Mouse (Mus musculus): ENCODE results near the gene March6. TPM values are rescaled to one million over a fixed set of nuclear protein-coding genes. Genes with fewer than 3 reads are reported as not detected.

The March6 gene
- total RNA-seq, 2 experiments from 2014 or later: 183 to 187 TPM

DNA sequence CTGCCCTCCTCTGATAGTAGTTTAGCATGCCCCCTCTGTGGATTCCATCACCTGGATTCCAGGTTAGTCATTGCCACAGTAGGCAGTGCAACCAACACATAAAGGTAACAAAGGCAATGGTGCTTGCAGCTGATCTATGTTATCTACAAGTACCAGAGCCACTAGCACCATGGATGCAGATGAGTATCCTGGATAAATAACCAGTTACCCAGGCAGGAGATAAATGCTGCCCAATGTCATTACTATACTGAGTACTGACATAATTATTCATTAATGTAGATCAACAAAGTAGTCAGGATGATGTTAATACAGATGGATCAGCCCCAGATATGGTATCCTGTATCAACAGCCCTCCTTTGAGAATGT, 19.5 kb downstream of the March6 start:
- DNase-seq: no peak

DNA sequence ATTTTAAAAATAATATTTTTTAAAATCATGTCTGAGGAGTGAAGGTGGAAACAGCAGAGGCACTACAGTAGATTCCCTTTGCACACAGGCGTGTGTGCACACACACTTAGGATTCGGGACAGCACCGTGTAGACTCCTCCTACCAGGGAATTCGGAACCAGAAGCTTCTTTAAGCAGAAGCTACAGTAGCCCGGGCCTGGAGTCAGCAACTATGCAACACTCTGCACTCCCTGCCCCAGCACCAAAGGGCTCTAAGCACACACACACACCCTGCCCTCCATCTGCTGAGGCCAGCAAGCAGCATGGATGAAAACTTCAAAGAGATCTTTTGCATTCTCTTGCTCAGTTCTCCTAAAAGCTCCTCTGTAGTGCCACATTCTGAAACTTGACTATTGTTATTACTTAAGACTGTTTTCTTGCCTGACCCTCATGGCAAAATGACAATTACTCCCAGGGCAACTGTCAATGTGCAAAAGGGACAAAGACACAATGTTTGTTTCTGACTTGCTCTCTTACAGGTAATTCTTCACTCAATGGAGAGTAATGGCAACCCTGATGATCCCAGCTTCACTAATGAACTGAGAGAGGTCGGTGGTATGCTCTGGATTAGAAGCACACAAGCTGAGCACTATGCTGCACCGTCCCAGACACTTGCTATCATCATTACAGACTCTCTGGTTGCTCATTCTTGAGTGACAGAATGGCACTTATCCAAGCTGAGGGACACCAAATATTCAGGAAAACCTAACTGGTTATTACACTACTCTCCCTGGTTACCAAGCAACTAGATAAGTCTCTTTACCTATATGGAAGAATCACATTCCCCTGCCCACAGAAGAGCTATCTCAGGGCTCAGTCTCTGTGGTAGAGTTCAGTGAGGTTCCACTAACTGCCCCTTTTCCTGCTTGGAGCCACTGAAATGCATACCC, 20.1 kb downstream of the March6 start:
- DNase-seq: no peak

DNA sequence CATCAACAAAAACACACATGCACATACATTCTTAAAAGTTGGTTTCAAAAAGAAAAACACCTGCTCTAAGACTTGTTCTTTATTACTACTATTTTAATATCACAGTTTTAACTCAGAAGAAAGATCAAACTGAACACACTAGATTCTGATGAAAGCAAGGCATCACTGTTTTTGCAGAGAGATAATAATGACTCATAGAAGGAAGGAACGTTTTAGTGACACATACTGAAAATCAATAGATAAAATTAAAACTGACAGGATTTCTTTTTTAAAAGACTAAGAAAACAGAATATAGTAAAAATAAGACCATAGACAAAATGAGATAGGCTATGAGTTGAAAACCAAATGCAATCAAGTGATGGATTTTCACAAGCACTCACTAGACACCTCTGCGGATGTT, 25.8 kb downstream of the March6 start:
- DNase-seq: no peak

DNA sequence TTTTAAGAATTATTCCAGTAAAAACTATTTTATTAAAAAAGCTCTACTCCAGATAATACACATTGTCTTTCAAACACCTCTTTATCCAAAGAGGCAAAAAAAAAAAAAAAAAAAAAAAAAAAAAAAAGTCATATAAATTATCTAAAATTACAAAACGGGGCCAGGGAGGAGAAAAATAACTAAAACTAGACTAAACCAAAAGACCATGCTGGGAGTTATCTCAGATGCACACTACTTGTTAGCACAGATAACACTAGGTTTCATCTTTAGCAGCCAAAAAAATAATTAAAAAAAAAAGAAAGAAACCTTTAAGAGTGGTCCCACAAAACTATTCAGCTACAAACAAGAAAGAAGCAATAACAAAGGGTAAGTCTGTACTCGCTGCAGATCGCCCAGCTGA, 27.4 kb downstream of the March6 start:
- no peak for DNase-seq

DNA sequence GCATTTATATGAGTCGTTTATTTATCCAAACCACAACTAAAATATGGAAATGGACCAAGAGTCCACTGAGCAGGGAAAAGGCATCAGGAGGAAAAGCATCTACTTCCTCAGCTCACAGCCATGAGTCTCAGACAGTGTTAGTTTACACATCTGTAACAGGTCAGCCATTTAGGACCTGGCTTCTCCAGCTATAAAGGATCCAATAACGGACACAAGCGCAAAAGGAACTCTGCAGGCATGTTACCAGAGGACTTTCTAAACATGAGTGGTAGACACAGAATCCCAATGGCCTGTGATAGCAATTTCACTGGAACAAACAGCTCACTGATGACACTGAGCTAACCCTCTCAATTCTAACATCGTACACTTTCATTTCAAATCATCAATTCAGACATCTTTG, 27.9 kb downstream of the March6 start:
- no peak for DNase-seq

DNA sequence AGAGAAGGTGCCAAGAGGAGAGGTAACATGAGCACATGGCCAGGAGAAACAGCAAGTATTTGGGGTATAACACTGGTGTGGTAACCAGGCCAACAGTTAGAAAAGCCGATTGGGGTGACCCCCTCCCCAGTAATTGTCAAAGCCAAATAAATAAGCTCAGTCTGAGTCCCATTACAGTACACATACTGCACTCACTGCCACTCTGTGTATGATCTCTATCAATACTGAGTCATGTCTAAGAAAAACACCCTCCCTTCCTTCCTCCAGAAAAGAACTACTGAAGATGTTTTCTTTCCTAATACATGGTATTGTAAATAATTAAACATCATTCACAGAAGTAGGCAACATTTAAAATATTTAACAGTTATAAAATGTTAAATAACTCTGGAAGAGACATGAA, 28.5 kb downstream of the March6 start:
- no peak for DNase-seq

DNA sequence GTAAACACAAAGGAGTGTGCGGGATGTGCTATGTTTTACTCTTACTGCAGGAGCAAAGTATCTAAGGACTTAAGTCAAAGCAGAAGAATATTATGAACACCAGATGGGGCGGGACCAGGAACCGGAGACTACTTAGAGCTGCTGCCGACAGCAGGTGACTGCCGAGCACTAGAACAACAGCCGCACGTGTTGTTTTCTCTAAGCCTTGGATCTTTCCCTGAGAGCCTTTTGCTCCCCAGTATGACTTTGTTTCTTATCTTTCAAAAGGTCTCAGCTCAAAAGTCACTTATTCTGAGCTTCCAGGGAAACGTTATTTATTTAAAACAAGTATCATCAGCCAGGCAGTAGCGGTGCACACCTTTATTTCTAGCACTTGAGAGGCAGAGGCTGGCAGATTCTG, 36.0 kb downstream of the March6 start:
- no peak for DNase-seq

DNA sequence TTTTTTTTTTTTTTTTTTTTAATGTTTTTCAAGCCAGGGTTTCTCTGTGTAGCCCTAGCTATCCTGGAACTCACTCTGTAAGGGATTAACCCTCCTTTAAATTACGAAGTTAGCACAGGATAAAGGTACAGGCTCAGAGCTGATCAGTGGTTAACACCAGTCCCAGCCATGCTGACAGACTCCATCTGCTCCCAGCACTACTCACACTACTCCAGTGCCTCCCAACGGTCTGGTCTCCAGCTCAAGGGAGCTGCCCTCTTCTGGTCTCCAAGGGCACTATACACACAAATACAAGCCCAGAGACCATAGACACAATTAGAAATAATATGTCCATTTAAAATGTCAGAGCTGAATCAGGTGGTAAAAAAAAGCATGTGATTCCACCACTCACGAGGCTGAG, 36.5 kb downstream of the March6 start:
- DNase-seq: no peak

DNA sequence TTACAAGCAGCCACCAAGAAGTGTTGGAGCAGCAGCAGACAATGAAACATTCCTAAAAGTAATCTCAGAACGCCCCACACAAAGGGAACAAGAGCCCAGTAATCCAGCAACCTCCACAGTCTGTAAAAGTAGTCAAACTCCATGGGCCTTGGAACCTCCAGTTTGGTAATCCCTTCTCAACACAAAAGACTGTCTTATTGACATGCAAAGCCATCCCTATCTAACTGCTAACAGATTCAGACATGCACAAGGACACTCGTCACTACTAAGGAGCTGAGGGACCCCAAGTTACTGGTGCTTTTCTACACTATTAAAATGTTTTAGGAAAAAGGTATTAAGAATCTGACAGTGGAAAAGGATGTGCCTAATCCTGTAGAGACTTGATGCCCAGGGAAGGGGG, 43.4 kb downstream of the March6 start:
- DNase-seq: no peak

DNA sequence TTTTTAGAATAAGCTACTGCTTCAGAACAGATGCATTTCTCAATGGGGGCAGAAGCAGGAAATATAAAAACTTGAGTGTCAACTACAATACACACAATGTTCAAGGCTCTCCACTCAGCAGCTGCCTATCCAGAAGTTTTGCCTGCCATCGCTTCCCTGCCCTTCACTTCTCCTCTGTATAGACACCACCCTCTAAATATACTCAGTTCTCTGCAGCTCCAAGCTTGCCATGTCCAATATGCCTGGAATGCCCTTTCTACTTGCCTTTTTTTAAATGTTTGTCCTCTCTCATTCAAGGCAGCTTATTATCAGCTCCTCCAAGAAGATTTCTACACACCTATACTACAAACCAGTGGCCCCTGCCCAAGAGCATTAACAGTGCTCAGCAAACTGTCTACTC, 54.2 kb downstream of the March6 start:
- DNase-seq: no peak

DNA sequence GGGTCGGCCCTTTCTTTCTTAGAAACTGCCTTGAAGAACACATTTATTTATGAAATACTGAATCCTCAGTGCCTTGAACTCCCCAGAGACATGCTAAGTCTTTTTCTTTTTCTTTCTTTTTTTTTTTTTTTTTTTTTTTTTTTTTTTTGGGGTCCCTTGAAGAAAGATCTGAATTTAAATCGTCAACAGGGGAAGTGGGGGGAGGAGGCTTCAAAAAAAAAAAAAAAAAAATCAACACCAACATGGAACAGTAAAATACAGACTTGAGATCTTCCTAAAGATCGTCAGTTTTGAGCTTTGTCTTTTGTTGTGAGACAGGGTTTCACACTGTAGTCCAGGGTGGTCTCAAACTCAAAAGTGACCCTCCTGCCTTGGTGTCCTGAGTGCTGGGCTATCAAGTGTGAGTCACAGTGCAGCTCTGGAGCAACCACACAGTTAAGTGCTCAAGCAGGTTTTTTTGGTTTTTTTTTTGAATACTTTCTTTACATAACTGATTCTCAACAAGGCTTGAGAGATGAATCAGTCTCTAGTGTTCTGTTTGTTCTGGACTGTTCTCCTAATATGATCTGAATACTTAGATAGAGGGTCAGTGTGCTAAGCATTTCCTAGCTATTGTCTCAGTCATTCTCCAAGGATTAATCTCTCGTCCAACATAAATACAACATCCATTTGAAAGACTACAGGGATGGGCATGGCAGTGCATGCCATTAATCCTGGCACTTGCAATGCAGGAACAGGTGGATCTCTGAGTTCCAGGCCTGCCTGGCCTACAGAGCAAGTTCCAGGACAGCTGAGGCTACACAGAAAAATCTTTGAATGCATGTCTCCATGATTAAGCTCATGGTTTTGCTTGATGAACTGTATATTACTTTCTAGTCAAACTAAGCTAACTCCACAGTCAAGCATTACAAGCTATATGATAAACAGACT, 57.9 kb downstream of the March6 start:
- no peak for DNase-seq

DNA sequence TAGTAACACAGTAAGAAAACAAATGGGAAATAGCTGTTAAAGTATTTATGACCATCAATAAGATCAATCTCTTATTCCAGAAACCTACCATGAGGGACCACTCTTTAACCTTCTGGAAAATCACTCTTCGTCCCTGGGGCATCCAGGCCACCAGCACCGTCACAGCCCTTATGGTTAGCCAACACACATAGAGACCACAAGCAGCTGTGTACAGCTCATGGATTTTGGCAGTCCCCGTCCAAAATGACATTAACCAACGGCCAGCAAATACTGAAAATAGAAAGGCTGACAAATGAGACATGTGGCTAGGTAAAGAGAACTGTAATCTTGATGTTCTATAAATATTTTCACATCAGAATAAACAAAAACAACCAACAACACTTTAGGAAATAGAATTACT, 59.3 kb downstream of the March6 start:
- DNase-seq: no peak

DNA sequence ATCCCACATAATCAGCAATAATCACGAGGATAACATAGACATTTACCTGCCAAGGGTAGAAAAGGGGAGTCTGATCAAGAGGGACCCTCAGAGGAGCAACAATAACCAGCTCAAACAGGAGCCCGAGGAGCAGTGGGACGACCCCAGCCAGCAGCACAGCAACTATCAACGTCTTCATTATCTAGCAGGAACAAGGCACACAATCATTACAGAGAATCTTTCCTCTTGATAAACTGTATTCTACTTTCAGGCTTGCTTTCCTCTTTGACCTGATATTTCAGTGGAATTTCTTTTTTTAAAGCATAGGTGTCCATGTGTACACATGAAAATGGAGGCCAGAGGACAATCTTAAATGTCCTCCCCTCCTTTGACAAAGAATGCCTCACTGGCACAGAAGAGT, 61.4 kb downstream of the March6 start:
- DNase-seq: no peak

DNA sequence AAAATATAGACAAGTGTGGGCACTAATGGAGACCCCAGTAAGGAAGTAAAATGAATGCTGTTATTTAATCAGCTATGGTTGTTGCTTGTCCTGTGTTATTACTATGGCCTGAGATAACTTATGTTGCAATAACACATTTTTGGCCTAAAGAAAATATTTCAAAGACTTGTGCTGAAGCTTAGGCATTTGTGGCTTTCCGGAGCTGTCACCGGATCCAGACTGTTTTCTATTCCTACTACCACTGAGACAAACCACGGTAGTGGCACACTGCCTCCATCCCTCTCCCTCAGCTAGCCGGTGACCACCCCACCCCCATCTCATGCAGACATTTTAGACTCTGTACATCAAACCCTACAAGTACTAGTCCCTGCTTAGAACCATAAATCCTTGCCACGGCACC, 62.0 kb downstream of the March6 start:
- DNase-seq: no peak

DNA sequence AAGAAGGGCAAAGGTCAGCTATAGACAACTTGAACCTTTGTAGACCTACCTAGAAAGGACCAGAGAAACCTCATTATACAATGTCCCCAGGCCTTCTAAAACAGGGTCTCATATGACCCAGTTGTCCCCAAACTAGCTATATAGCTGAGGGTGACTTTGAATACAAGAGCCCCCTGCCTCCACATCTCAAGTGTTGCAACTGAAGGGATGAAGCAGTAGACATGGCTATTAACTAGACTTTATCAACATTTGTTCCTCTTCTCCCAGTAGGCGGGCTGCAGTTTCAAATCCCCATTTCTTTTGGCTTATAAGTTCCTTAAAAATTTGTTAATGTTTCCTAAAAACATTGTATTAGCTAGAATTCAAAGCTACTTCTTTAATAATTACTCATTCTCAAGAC, 64.1 kb downstream of the March6 start:
- DNase-seq: no peak

DNA sequence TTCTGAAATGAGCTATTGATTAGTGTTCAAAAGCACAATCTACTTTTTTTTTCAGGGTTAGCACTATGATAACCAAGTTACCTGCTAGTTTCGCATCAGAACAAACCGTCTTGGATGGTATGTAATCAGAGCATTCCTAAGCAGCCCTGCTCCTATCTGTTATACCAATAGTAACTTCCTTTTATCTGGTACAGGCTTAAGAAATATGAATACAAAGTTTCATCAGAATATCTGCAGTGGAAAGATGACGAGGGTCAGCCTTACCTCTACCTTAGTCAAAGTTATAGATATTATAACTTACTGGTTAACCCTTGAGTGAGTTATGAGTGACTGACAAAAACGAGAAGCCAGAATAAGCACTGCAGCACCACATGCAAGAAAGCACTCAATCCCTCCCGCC, 64.6 kb downstream of the March6 start:
- no peak for DNase-seq

DNA sequence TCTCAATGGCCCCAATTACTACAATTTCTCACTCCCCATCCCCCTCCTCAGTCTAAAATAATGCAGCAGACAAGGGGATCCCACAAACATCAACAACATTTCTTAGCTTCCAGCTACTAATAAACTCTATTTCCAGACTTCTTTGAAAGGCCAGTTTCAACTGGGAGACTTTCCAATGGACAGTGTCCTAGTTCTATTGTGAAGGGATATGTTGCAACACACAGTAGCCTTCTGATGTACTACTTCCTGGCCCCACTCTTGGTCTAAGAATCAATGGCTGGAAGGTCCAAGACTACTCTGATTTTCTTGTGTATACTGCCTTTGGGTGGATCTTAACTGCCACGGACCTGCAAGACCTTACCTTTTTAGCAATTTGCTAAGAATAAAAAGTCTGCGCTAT, 65.0 kb downstream of the March6 start:
- no peak for DNase-seq

DNA sequence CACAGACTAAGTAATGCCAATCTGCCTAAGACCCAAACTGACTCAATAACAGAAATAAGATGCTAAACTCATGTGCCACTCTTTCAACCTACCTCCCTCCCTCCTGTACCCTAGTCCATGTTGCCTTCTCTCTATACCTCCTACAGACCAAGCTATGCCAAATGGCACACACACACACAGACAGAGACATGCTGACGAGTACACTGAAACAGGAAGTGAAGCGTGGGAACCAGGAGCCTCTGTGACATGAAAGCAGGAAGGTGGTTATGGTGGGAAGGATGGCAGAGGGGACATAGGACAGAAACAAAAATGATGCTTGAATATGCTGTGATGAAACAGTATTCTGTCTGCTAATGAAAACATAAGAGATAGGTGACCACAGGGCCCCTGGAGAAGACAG, 70.3 kb downstream of the March6 start:
- no peak for DNase-seq

DNA sequence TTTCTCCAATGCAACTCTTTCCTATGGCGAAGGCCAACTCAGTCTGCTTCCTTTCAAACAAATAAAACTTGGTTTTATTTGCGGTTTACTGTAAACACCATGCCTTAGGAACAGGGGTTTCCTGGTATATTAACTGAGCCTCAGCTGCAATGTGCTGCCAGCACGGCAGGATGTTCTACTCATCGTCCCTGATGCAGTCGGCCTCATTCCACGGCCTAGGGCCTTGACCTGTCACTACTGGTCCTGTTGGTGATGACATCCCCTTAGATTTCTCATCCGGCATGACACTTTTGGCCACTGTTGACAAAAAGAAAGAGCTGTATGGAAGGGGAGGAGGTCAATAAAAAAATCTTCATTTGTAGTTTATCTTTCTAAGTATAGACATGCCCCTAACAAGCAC, 72.8 kb downstream of the March6 start:
- no peak for DNase-seq

DNA sequence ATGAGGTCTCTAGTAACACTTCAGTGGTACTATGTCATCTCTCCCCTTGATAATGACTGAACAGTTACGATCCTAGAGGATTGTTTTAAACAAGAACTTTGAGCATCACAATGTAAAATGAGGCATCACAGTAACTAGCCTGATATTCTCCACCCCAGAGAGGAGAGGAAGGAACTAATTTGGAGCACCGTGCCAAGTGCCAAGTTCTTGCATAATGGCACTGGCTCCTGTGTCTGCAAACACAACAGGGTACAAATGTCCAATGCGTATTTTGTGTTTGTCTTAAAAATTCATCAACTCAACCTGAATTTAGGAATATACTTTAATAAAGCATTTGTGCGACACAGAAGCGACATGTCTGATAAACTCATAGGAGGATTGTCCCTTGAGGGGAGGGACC, 74.5 kb downstream of the March6 start:
- no peak for DNase-seq

DNA sequence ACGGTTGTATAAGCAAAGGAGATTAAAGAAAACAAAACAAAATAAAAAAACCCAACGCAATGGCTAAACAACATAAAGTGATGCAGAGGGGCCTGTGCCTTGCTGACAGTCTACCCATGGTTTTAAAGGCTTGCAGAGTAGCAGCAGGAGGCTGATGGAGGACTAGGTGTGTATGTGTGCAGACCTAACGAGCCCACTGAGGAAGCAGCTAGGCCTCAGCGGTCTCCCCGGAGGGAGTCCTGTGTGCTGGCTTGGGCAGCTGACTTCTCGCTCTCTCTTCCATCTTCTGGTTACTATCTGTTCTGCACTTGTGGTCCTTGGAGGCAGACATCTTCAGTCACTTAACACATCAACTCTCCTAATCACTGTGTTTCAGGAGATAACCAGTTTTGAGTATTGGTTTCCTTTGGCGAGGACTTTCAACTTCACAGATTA, 76.0 kb downstream of the March6 start:
- no peak for DNase-seq

DNA sequence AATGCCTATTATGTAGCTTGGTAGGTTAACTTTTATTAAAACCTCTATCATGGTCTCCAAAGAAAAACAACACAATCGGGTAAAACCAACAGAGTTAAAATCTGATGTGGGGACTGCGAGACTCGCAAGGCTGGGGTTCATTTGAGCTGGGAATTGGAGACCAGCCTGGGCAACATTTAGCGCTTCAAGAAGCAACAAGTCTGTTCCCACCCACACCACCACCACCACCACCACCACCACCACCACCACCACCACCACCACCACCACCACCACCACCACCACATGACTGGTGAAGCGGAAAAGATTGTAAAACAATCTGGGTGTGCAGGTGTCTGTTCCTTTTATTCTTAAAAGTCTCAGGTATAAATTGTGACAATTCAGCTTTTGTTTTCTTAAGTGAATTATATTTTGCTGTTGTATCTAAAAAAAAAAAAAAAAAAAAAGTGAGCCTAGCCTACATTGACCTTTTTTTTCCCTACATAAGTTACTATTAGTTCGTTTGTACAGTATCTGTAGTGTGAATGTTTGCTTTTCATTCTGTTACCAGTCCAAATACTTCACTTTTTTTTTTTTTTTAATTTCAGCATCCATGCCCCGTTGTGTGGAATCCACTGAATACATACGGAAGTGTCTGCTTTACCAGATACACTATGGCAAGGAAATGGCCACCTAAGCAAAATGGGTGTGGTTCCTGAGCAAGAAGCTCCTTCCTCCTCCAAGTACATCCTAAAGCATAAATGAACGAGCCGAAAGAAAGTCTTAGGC, 76.6 kb downstream of the March6 start:
- DNase-seq: no peak
